ENCODE assay signal across 9 mouse cellular contexts in the genomic region with DNA sequence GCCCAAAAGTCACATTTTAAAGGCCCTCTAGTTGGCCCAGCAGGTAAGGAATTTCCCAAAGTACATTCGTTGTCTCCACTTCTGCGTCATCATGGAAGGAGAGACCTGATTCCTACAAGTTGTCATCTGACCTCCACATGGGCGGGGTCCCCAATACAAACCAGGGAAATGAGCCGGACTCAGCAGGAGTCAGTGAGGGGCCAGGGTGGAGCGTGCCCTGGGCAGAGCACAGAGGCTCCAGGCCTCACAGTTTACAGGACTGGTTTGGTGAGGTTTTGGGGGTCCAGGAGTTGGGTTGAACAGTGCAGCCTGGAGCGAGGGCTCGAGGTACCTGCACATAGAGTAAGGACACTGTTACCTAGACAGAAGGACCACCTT. TPM values are rescaled to one million over a fixed set of nuclear protein-coding genes. Genes with fewer than 3 reads are reported as not detected.
A peak's percentile ranks its signal among the peaks of the same experiment; 100 is the strongest.
DNase-seq lines count a peak whose midpoint lies in the region; ATAC-seq and TF ChIP-seq lines count a peak whose summit lies in the region.
"Had no signal": no experiment of that assay in that cellular context is flagged by ENCODE, and none has a peak within 500 bp of the region (broad histone marks: within the 10 kb centered on the region; RNA-seq: fewer than 3 reads in every experiment).

No protein-coding gene starts in this region.

- 39% methylated on average over 7 of the region's 7 CpGs for WGBS in heart, embryonic 14.5 days
- 34% methylated on average over 7 of the region's 7 CpGs for WGBS in lung, postnatal 0 days

- H3K4me2 ChIP-seq in heart, embryonic 14.5 days (ENCODE audit: low read length) = peak overlapping the region; percentile 59
- peak overlapping the region; percentile 33 for H3K4me2 ChIP-seq in lung, postnatal 0 days (replicated peaks; ENCODE audit: low read depth, low read length)

- TF ChIP-seq CTCF in lung, postnatal 0 days (IDR thresholded peaks at IDR 0.05) = no peak

- peak overlapping the region; percentile 99 for H3K27ac ChIP-seq in ES-E14 (ENCODE audit: insufficient read depth, low read depth, low read length, poor library complexity, severe bottlenecking)
- H3K27ac ChIP-seq in heart, embryonic 14.5 days (replicated peaks in 1 of 2; ENCODE audit: control insufficient read depth in 1 of 2, insufficient read depth in 1 of 2, low read depth in 2 of 2, low read length in 2 of 2) = peak overlapping the region; percentile 91 to 98
- peak overlapping the region; percentile 99 for H3K27ac ChIP-seq in lung, postnatal 0 days (ENCODE audit: low read length)

- H3K9me3 ChIP-seq in ES-E14 (ENCODE audit: control insufficient read depth, insufficient read depth, low read depth, low read length) = no peaks in the 10 kb centered on the region
- no peaks in the 10 kb centered on the region for H3K9me3 ChIP-seq in heart, embryonic 14.5 days (ENCODE audit: control insufficient read depth, low read length)
- H3K9me3 ChIP-seq in lung, postnatal 0 days (ENCODE audit: low read length) = no peaks in the 10 kb centered on the region

- in situ Hi-C loops in ES-E14 (cut with MboI; ENCODE audit: low sequenced_read_pairs in 2 of 2, unreplicated experiment in 2 of 2) = loop anchor here in 1 of 2 experiments (5.0 kb wide), 1 partner anchor 33 kb away; no protein-coding TSS in a partner anchor

- no peaks in the 10 kb centered on the region for H3K27me3 ChIP-seq in heart, embryonic 14.5 days (ENCODE audit: control insufficient read depth, insufficient read depth, low read length)
- H3K27me3 ChIP-seq in lung, postnatal 0 days (replicated peaks; ENCODE audit: insufficient read depth, low read length) = no peaks in the 10 kb centered on the region

- H3K4me3 ChIP-seq in ES-E14 (ENCODE audit: insufficient read depth in 1 of 2, low read depth in 1 of 2, low read length in 2 of 2, poor library complexity in 1 of 2, severe bottlenecking in 1 of 2) = peak overlapping the region; percentile 34 to 38
- no peak overlapping the region for H3K4me3 ChIP-seq in heart, embryonic 14.5 days (ENCODE audit: control insufficient read depth in 1 of 2, insufficient read depth in 1 of 2, low read depth in 1 of 2, low read length in 2 of 2)
- H3K4me3 ChIP-seq in lung, postnatal 0 days (ENCODE audit: low read depth, low read length) = no peak overlapping the region

- peak; percentile 62; the same call in 1 of the 2 replicates for TF ChIP-seq EP300 in lung, postnatal 0 days (IDR thresholded peaks at IDR 0.05)

- peaks cover 21 to 53% of the 10 kb centered on the region in 2 experiments; a peak in 3 of 4 replicates for H3K4me1 ChIP-seq in ES-E14 (ENCODE audit: control insufficient read depth in 2 of 2, insufficient read depth in 2 of 2, low read length in 2 of 2, poor library complexity in 1 of 2)
- peaks cover 59 to 78% of the 10 kb centered on the region in 2 experiments for H3K4me1 ChIP-seq in heart, embryonic 14.5 days (ENCODE audit: control insufficient read depth in 2 of 2, insufficient read depth in 2 of 2, low read length in 2 of 2)
- peaks cover 58% of the 10 kb centered on the region for H3K4me1 ChIP-seq in lung, postnatal 0 days (ENCODE audit: insufficient read depth, low read depth, low read length)

- ATAC-seq in heart, embryonic 14.5 days (ENCODE audit: insufficient number of reproducible peaks, insufficient read depth, low FRiP score, low read depth) = no peak
- ATAC-seq in lung, postnatal 0 days = peak; percentile 46

- peak; percentile 96 for DNase-seq in heart, adult 11 months
- no peak for DNase-seq in heart, adult 8-10 months (ENCODE audit: low spot score)
- DNase-seq in ES-E14 (ENCODE audit: low read depth, low spot score) = peak; percentile 85
- DNase-seq in lung, postnatal 0 days (ENCODE audit: low spot score) = peak; percentile 85
- DNase-seq in ovary, postnatal 10 days (ENCODE audit: low spot score) = no peak
- DNase-seq in urinary bladder, adult 18-20 months (ENCODE audit: low spot score in 2 of 2) = no peak
- DNase-seq in retina, embryonic 14.5 days (ENCODE audit: low spot score) = no peak
- DNase-seq: thymus, postnatal 25 days had no signal

- no peaks in the 10 kb centered on the region for H3K36me3 ChIP-seq in ES-E14 (ENCODE audit: control insufficient read depth, insufficient read depth, low read length, poor library complexity, severe bottlenecking)
- no peaks in the 10 kb centered on the region for H3K36me3 ChIP-seq in heart, embryonic 14.5 days (ENCODE audit: control insufficient read depth, insufficient read depth, low read length)
- no peaks in the 10 kb centered on the region for H3K36me3 ChIP-seq in lung, postnatal 0 days (ENCODE audit: insufficient read depth, low read length)

- H3K9ac ChIP-seq in ES-E14 (ENCODE audit: insufficient read depth, low read depth, low read length, poor library complexity, severe bottlenecking) = peak overlapping the region; percentile 74
- peak overlapping the region; percentile 56 for H3K9ac ChIP-seq in heart, embryonic 14.5 days (ENCODE audit: low read length)
- H3K9ac ChIP-seq in lung, postnatal 0 days (replicated peaks; ENCODE audit: low read depth) = peak overlapping the region; percentile 20; the same call in 1 of the 2 replicates

TF ChIP-seq in ES-E14, 5 proteins besides CTCF, POLR2A, EP300 and RAD21:
- TF ChIP-seq HCFC1 (IDR thresholded peaks at IDR 0.05; ENCODE audit: borderline replicate concordance, insufficient read depth, low read length) (no peak; the same call in 1 of the 2 replicates), ZC3H11A (IDR thresholded peaks at IDR 0.05; ENCODE audit: borderline replicate concordance, low read depth, low read length) (no peak), ZNF384 (IDR thresholded peaks at IDR 0.05; ENCODE audit: low read depth, low read length) (no peak), MAFK (IDR thresholded peaks at IDR 0.05; ENCODE audit: insufficient read depth, low read depth, low read length) (no peak), CHD2 (IDR thresholded peaks at IDR 0.05; ENCODE audit: low read depth, low read length) (no peak)
TF ChIP-seq in ES-E14: peak in this region for 0.

RNA-seq across cellular contexts. Expression of gene Scyl1, which starts 38.5 kb away (rescaled TPM):
- total RNA-seq in heart, adult 8-10 months (2022) = 10 to 100 TPM; 63.3 to 70.6 (median 67.2) TPM
- 55.6 and 80.8 TPM in 2 replicates for total RNA-seq in ES-E14 (2012; rRNA removed)
- polyA plus RNA-seq in heart, embryonic 14.5 days (2014; fragmentation: Nextera tagmentation; extraction: Ambion mirVana) = 56.9 and 62.3 TPM in 2 replicates
- polyA plus RNA-seq in lung, postnatal 0 days (2015; fragmentation: Nextera tagmentation; extraction: Ambion mirVana) = 64.6 TPM in 2 replicates

Comparison
In these comparisons a context has a peak if more than half of its experiments do, and no peak if none do; other contexts are left out.
1. DNase-seq: peak in heart, adult 11 months (single experiment), ES-E14 (single experiment) and lung, postnatal 0 days (single experiment); none in heart, adult 8-10 months (single experiment), ovary, postnatal 10 days (single experiment), urinary bladder, adult 18-20 months (0 of 2) and retina, embryonic 14.5 days (single experiment).
2. H3K4me3 ChIP-seq: peak in ES-E14 (2 of 2); none in heart, embryonic 14.5 days (0 of 2) and lung, postnatal 0 days (single experiment).
3. H3K9ac ChIP-seq: peak in every context shown above with its lines; median percentile 74 in ES-E14; 56 in heart, embryonic 14.5 days; 20 in lung, postnatal 0 days.
4. Peak in every context shown above with its lines, with median percentiles within 50 percentile points of each other: H3K27ac ChIP-seq.